Mouse (Mus musculus): ENCODE results near the gene Mapk8ip3. TPM values are rescaled to one million over a fixed set of nuclear protein-coding genes. Genes with fewer than 3 reads are reported as not detected.
"Not testable (repeated sequence)": the region's sequence is repeated elsewhere in the genome, so short reads cannot be mapped to it uniquely, and the experiment has no call there.

The Mapk8ip3 gene
- 90.0 and 102 TPM in 2 replicates for polyA plus RNA-seq (2015; fragmentation: Nextera tagmentation; extraction: Ambion mirVana)

DNA sequence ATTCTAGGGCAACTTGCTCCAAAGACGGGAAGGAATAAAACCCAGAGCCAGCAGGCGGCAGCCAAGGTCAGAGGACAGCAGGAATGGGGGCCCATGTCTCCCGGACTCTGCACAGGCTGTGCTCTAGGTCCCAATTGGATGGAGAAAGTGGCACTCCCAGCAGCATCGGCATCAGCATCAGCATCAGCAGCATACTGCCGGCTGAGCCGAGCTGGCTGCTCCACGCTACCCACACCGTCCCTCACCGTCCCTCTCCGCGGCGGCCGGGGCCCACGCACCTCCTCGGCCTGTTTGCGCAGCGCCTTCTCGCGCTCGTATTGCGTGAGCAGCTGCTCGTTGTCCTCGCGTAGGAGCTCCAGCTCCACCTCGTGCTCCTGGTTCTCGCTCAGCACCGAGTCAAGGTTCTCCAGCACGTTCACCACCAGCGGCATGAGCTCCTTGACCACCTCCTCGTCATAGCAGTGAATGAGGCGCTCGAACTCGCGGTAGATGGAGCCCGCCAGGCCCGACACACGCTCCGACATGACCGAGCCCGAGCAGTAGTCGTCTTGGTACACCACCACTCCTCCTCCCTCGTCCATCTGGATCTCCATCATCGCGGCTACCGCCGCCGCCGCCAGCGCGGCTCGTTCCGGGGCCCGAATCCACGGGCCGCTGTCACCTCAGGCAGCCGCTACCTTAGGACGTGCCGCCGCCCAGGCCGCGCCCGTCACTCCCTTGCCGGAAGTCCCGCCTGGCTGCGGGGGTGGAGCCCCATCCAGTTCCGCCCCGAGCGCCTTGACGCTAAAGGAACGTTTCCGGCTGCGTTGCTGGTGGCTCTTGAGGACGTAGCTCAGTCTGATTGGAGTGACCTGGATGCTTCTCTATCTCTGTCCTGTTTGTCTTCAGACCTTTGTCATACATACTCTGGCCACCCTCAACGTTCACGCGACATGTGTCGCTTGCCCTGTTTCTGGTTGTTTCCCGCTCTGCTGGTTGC, at the start of gene Mapk8ip3:
Gene Mapk8ip3, minus strand, starts transcription at position 719 of the 979 bp plus-strand sequence.
- H3K36me3 ChIP-seq (ENCODE audit: control insufficient read depth, insufficient read depth, low read length), result no peaks in the 10 kb centered on the region
- peak; percentile 99 for ATAC-seq
- WGBS, result under 1% methylated on average over 77 of the region's 78 CpGs

DNA sequence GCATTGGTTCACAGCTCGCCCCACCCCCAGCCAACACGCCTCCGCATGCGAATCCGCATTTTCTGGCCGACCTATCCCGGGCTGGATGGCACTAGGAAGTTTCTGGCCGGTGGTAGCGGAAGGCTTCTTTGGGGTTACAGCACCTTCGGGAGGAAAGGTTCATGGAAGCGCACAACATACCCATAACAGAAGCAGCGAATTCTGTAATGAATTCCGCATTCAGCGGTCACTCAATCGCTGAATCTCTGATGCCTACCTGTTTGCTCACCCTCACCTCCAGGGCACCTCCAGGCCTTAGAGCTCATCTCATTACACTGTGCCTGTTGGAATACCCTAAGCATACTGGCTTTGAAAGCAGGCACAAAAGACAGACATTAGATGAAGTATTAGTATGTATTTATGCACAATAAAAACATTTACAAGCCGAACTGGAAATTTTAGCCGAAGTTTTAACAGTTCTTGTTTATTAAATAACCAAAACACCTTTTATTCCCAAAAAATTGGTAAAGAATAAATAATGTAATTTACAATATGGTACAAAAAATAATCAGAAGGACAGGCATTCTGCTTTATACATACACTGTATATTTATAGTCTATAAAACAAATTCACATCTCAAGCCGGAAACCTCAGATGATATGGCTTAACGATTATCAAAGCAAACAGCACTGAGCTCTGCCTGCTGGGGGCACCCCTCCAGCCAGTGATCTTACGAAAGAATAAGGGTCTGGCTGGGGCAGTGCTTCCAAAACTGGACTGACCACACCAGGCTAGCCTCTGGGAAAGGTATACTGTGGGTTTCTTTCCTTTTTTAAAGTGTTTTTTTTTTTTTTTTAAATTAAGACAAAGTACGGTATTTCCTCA, 24.3 kb upstream of the Mapk8ip3 start:
- Histone ChIP-seq H3K4me3 (ENCODE audit: low read length) (peak overlapping the region; percentile 89), H3K9ac (ENCODE audit: low read depth, low read length) (peak overlapping the region; percentile 29), H3K9me3 (ENCODE audit: control insufficient read depth, low read length) (no peaks in the 10 kb centered on the region), H3K27me3 (replicated peaks; ENCODE audit: control insufficient read depth, insufficient read depth, low read length) (no peaks in the 10 kb centered on the region), H3K4me1 (ENCODE audit: control insufficient read depth, insufficient read depth, low read depth, low read length) (peaks cover 10% of the 10 kb centered on the region), H3K27ac (ENCODE audit: low read depth, low read length) (peak overlapping the region; percentile 63; the same call in 1 of the 2 replicates), H3K36me3 (ENCODE audit: control insufficient read depth, insufficient read depth, low read length) (peaks cover 23% of the 10 kb centered on the region), H3K4me2 (ENCODE audit: low read length) (peak overlapping the region; percentile 54)
- WGBS, result 14% methylated on average over 21 of the region's 21 CpGs
- ATAC-seq, result no peak; the same call in 1 of the 2 replicates

More for the DNA sequence above, at the start of gene Mapk8ip3:
- H3K4me2 ChIP-seq (ENCODE audit: low read length), result peak within 1 kb of the TSS; percentile 67
- H3K9me3 ChIP-seq (ENCODE audit: control insufficient read depth, low read length), result no peaks in the 10 kb centered on the region
- peak within 1 kb of the TSS; percentile 92 for H3K9ac ChIP-seq (ENCODE audit: low read depth, low read length)
- peak within 1 kb of the TSS; percentile 75 for H3K27ac ChIP-seq (ENCODE audit: low read depth, low read length)
- H3K4me1 ChIP-seq (ENCODE audit: control insufficient read depth, insufficient read depth, low read depth, low read length), result peaks cover 18% of the 10 kb centered on the region
- H3K4me3 ChIP-seq (ENCODE audit: low read length), result peak within 1 kb of the TSS; percentile 91
- no peaks in the 10 kb centered on the region for H3K27me3 ChIP-seq (replicated peaks; ENCODE audit: control insufficient read depth, insufficient read depth, low read length)

- peak; percentile 100 for ATAC-seq
- H3K9ac ChIP-seq (ENCODE audit: low read depth, low read length), result peak within 1 kb of the TSS; percentile 88
- WGBS, result 0% methylated on average over 57 of the region's 59 CpGs
- H3K4me2 ChIP-seq (ENCODE audit: low read length), result peak within 1 kb of the TSS; percentile 54
- H3K9me3 ChIP-seq (ENCODE audit: control insufficient read depth, low read length), result no peaks in the 10 kb centered on the region
- H3K36me3 ChIP-seq (ENCODE audit: control insufficient read depth, insufficient read depth, low read length), result peaks cover 24% of the 10 kb centered on the region
- no peaks in the 10 kb centered on the region for H3K27me3 ChIP-seq (replicated peaks; ENCODE audit: control insufficient read depth, insufficient read depth, low read length)
- peaks cover 10% of the 10 kb centered on the region for H3K4me1 ChIP-seq (ENCODE audit: control insufficient read depth, insufficient read depth, low read depth, low read length)
- peak within 1 kb of the TSS; percentile 86 for H3K27ac ChIP-seq (ENCODE audit: low read depth, low read length)
- peak within 1 kb of the TSS; percentile 89 for H3K4me3 ChIP-seq (ENCODE audit: low read length)
Observed at GRCm38 (mm10) chr17:24960135-24960851, 23.5 kb upstream of the Mapk8ip3 start, which contains the start of gene Jpt2. TSS of gene Jpt2 (minus strand) at chr17:24960689.

- no peak for ATAC-seq
- no peak overlapping the region for H3K27ac ChIP-seq (ENCODE audit: low read depth, low read length)
- WGBS, result 34% methylated on average over 8 of the region's 8 CpGs
Observed at GRCm38 (mm10) chr17:24959371-24959770, 22.6 kb upstream of the Mapk8ip3 start.

DNA sequence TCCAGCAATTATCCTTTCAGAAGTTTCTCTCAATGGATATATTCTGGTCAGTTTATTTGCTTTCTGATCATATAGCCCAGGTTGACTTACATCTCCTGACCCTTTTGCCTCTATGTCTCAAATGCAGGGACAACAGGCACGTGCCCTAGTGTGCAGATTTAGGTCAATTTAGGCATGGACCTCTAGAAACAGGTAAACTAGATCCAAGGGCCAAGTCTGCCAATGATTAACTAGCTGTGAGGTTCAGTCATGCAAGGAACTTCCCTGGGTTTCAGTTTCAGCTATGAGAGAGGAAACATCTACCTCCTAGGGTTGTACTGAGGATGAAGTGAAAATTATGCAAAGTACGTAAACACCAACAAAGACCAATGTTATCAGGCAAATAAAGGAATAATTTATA, 16.5 kb upstream of the Mapk8ip3 start:
- Histone ChIP-seq H3K27me3 (replicated peaks; ENCODE audit: control insufficient read depth, insufficient read depth, low read length) (no peaks in the 10 kb centered on the region), H3K4me1 (ENCODE audit: control insufficient read depth, insufficient read depth, low read depth, low read length) (no peaks in the 10 kb centered on the region), H3K9me3 (ENCODE audit: control insufficient read depth, low read length) (no peaks in the 10 kb centered on the region), H3K9ac (ENCODE audit: low read depth, low read length) (no peak overlapping the region), H3K36me3 (ENCODE audit: control insufficient read depth, insufficient read depth, low read length) (peaks cover 15% of the 10 kb centered on the region; the same call in 1 of the 2 replicates), H3K27ac (ENCODE audit: low read depth, low read length) (no peak overlapping the region), H3K4me2 (ENCODE audit: low read length) (no peak overlapping the region), H3K4me3 (ENCODE audit: low read length) (no peak overlapping the region)
- no peak for ATAC-seq
- WGBS, result 95% methylated on average over 2 of the region's 2 CpGs

More at GRCm38 (mm10) chr17:24959371-24959770, 22.6 kb upstream of the Mapk8ip3 start:
- Histone ChIP-seq H3K9me3 (ENCODE audit: control insufficient read depth, low read length) (no peaks in the 10 kb centered on the region), H3K36me3 (ENCODE audit: control insufficient read depth, insufficient read depth, low read length) (peaks cover 20% of the 10 kb centered on the region), H3K27me3 (replicated peaks; ENCODE audit: control insufficient read depth, insufficient read depth, low read length) (no peaks in the 10 kb centered on the region), H3K4me2 (ENCODE audit: low read length) (peak overlapping the region; percentile 54), H3K4me3 (ENCODE audit: low read length) (peak overlapping the region; percentile 89), H3K9ac (ENCODE audit: low read depth, low read length) (peak overlapping the region; percentile 88), H3K4me1 (ENCODE audit: control insufficient read depth, insufficient read depth, low read depth, low read length) (peaks cover 10% of the 10 kb centered on the region)

GRCm38 (mm10) chr17:24950671-24951070, 13.9 kb upstream of the Mapk8ip3 start:
- ATAC-seq, result no peak
- H3K27ac ChIP-seq (ENCODE audit: low read depth, low read length), result no peak overlapping the region
- no peaks in the 10 kb centered on the region for H3K4me1 ChIP-seq (ENCODE audit: control insufficient read depth, insufficient read depth, low read depth, low read length)
- no peaks in the 10 kb centered on the region for H3K9me3 ChIP-seq (ENCODE audit: control insufficient read depth, low read length)
- no peak overlapping the region for H3K9ac ChIP-seq (ENCODE audit: low read depth, low read length)
- no peak overlapping the region for H3K4me2 ChIP-seq (ENCODE audit: low read length)
- no peak overlapping the region for H3K4me3 ChIP-seq (ENCODE audit: low read length)
- H3K36me3 ChIP-seq (ENCODE audit: control insufficient read depth, insufficient read depth, low read length), result peaks cover 36% of the 10 kb centered on the region
- H3K27me3 ChIP-seq (replicated peaks; ENCODE audit: control insufficient read depth, insufficient read depth, low read length), result no peaks in the 10 kb centered on the region
- WGBS, result 91% methylated on average over 2 of the region's 2 CpGs

GRCm38 (mm10) chr17:24948204-24948603, 11.4 kb upstream of the Mapk8ip3 start:
- no peaks in the 10 kb centered on the region for H3K27me3 ChIP-seq (replicated peaks; ENCODE audit: control insufficient read depth, insufficient read depth, low read length)
- H3K9me3 ChIP-seq (ENCODE audit: control insufficient read depth, low read length), result no peaks in the 10 kb centered on the region
- no peak overlapping the region for H3K4me2 ChIP-seq (ENCODE audit: low read length)
- H3K27ac ChIP-seq (ENCODE audit: low read depth, low read length), result no peak overlapping the region
- ATAC-seq, result no peak
- H3K4me1 ChIP-seq (ENCODE audit: control insufficient read depth, insufficient read depth, low read depth, low read length), result no peaks in the 10 kb centered on the region
- H3K4me3 ChIP-seq (ENCODE audit: low read length), result no peak overlapping the region
- WGBS, result 95% methylated on average over 5 of the region's 5 CpGs
- H3K36me3 ChIP-seq (ENCODE audit: control insufficient read depth, insufficient read depth, low read length), result peaks cover 37% of the 10 kb centered on the region
- H3K9ac ChIP-seq (ENCODE audit: low read depth, low read length), result no peak overlapping the region

- H3K4me1 ChIP-seq (ENCODE audit: control insufficient read depth, insufficient read depth, low read depth, low read length); H3K9me3 ChIP-seq (ENCODE audit: control insufficient read depth, low read length); H3K27me3 ChIP-seq (replicated peaks; ENCODE audit: control insufficient read depth, insufficient read depth, low read length); H3K9ac ChIP-seq (ENCODE audit: low read depth, low read length); ATAC-seq; H3K4me2 ChIP-seq (ENCODE audit: low read length); H3K27ac ChIP-seq (ENCODE audit: low read depth, low read length); H3K4me3 ChIP-seq (ENCODE audit: low read length): not testable (repeated sequence)
- WGBS, result 73% methylated on average over 1 of the region's 1 CpGs
- H3K36me3 ChIP-seq (ENCODE audit: control insufficient read depth, insufficient read depth, low read length), result peaks cover 31% of the 10 kb centered on the region
Observed at GRCm38 (mm10) chr17:24943589-24943988, 6.8 kb upstream of the Mapk8ip3 start.
